Mouse (Mus musculus) kidney, adult 8-10 months (tissue): ENCODE measurements around the gene Bcor.

Experiments
- DNase-seq, 2 experiments: peaks; one replicate each; pipeline ENCODE4 v3.0.0; 2022

The Bcor gene

DNA sequence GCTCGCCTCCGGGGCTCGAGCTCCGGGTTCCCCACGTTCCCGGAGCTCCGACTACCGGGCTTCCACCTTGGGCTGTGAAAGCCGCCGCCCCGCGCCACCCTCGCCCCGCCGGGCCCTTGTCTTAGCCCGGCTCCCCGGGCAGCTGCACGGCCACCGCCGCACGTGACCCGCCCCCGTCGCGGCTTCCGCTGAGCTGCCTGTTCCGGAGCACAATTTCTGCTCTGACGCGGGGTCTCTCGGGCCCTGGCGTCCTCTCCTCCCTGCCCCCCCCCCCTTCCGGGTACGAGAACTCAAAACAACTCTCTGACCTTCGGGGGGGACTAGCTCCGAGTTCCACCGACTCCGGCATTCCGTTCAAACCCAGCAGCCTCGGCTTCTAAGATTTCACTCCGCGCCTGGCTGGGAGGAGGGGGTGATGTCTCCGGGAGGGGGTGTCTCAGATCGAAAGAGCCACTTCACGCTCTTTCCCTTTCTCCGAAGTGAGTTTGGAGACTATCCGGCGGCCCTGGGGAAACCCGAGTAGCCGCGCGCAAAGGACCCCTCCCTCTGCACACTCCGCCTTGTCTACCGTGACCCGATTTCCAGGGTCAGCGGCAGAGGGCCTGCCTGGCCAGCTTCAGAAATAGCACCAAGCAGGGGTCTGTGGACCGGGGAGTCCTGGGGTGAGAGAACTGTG is at the start of gene Bcor:
Gene Bcor (minus strand): TSS at position 375 of the 676 bp plus-strand sequence.
- peak in 1 of 2 experiments; percentile 38 for DNase-seq

DNA sequence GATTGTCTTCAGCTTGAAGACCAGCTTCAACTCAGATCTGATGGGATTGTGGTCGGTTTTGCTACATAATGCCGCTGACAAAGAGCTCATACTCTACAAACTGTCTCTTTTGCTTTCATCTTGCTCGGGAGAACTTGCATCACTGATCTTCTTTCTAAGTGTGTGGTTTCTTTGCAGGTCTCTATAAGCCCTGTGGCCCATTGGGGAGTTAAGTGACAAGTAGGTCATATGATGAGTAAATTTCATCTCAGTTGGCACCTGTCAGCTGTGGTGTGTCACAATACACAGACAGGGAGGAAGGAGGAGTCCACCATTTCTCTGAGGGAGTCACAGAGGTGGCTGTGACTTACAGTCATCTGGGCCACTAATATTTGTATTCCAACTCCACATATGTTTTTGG is 42.8 kb upstream of the Bcor start:
- DNase-seq: no peak

DNA sequence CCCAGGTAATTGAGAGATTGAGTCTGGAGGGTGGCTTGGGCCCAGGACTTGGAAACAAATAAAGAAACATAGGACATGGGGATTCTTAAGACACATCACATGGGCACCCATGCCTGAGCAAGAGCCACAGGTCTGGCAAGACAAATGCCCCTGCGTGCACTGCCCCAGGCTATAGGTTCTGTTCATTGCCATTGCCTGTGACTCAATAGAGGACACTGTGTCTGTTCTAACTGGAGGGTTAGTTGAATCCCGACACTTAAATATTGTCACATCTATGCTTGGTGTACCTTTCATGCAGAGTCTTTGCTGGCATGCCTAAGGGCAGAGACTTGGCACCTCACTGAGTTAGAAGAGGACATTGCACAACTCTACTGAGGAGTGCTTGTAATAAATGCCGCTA is 41.0 kb upstream of the Bcor start:
- DNase-seq: no peak

DNA sequence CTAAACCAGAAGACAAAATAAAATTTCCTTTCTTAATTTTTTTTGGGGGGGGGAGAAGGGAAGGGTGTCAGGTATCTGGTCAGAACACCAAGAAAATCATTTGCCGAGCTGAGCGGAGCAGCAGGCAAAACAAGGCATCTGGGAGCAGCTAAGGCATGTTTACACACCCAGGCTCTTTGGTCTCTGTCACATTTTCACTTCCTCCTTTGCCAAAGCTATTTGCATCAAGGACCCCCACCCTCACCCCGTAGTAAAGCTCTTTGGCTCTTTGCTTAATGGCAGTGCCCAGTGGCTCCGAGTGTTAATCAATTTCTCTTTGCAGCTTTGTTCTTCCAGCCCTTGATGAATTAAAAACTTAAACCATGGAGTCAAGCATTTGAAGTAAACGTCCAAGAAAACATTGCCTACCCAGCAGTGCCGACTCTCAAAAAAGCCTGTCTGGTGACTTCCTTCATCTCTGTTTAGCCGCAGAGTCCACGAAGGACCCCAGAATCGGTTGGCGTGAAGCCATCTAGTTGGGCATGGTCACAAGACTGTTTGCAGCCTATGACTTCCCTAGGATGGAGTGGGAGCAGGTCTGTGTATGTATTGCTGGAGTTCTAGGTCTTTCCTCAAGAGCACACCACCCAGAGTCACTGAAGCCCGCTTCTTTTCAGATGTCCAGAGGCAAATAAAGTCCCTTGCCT is 35.2 kb upstream of the Bcor start:
- DNase-seq: no peak

DNA sequence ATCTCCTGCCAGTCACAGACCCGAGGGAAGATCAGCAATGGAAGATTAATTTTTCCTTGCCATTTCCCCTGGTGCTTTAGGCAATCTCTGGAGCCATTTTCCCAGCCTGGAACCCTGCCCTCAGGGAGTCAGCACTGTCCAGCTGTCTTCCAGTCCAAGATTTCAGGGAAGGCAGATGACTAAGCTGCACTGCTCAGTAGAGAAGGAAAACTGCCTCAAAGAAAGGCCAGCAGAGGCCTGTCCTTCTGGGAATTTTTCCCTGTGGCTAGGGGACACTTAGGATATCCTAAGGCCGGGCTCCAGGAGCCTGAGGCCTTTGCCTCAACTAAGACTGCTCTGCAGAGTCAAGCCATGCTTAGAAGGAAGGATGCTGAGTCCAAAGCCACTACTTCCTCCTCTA is 32.2 kb upstream of the Bcor start:
- no peak for DNase-seq

DNA sequence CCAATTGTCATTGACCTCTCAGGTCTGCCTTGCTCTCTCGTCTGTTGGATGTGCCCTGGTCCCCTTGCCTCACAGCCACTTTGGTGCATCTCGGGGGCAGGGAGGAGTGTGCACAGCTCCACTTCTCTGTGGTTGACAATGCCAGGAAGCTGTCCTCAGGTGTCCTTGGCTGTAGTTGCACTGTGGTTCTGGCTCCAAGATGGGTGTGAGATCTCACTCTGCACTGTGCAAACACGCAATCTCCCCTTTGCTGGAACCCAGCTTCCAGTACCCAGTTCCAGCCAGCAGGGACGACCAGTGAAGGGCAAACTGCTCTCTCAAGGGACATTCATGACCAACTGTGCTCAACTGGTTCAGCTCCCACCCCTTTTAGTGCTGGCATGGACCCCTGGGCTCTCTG is 29.4 kb upstream of the Bcor start:
- no peak for DNase-seq

DNA sequence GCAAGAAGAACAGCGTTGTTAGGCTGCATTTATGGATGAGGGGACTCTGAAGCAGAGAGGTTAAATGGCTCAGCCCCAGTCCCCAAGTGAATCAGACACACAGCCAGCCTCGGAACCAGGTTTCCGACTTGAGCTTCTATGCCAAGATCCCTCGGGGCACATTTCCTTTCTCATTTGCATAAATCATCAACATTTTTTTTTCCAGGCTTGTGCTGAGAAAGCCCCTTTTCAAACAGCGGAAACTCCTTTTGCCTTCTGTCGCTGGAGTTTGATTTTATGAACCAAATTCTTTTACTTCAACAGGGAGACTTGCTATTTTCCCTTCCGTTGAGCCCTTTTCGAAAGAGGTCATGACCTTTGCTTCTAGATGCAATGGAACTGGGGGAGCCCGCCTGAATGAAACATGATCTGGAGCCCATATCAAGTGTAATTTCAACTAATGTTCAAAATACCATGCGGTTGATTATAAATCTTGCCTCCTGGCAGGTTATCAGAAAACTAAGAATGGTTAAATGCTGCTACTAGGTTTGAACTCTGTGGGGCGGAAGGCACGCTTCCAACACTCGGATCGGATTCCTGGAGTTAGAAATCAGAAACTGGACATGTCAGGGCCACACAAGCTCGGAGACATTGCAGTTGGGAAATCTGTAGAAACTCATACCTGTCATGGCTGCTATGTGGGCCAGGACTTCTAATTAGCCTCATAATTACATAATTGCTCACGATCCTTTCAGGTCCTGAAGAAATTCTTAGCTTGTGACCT is 15.2 kb upstream of the Bcor start:
- DNase-seq: peak in 1 of 2 experiments; percentile 23

DNA sequence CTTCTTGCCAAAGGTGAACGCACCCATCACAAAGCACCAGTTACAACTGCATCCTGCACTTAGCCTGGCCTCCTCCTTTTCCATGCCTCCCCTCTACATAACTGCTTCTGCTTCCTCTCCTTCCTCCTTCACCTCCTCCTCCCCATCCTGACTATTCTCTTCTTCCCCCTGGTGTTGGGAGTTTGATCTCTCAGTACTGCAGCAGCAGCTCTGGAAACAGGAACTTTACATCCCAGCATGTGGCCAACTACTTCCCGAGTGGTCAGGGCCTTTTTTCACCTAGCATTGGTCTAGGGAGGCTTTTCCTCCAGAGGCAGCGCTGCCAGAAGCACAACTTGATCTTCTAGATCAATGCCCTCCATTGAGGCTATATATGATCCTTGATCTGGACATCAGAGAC is 10.0 kb upstream of the Bcor start:
- no peak for DNase-seq

DNA sequence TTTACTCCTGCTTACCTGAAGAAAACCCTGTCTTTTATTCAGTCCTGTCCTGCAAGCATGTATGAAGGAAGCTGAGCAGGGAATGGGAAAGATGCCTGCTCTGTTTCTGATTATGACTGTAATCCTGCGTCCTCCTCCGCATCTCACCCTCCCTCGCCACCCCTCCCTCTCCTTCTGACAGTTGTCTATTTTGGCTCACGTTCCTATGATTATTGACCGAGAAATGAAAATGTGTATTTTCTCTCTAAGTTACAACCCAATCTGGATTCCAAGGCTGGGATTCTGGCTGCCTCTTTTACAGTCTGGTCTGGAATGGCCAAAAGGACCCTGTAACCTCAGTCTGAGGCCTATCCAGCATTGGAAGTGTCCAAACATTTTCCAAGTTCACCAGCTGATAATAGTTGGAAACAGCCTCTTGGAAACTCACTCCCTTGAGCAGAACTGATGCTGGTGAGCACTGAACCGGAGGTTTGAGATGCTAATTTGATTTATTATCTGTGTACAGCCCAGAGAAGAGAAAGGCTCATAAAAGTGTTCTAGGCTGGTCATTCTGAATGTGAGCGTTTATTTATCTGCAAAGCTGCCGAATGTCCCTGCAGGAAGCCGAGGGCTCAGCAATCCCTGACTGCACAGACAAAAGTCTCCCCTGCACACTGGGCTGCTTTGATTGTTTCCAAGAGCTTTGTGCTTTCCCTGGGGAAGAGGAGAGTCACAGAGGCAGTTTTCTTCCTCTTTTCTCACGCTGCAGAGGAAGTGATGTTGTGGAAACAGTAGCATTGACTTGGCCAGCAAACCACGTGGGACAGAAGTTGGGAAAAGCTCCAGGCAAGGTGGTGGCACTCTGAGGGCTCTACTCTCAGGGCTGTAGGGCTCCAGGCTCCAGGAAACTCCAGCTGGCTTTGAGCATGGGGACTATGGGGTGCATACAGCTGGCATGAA is 4.7 kb upstream of the Bcor start:
- peak; percentile 17 to 19 for DNase-seq

DNA sequence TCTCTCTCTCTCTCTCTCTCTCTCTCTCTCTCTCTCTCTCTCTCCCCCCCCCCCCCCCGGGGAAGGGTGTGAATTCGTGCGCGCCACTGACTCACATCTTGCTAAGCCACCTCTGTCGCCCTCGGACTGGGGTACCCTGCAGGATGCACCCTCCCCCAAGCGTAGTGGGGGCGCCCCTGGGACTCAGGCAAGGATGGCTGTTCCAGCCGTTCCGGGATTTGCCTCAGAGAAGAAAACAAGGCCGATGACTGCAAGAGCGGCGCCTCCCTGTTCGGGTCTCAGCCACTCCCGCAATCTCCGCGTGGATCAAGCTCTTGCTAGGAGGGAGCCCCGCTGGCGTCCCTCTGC is 647 bp downstream of the Bcor start:
- DNase-seq: no peak

DNA sequence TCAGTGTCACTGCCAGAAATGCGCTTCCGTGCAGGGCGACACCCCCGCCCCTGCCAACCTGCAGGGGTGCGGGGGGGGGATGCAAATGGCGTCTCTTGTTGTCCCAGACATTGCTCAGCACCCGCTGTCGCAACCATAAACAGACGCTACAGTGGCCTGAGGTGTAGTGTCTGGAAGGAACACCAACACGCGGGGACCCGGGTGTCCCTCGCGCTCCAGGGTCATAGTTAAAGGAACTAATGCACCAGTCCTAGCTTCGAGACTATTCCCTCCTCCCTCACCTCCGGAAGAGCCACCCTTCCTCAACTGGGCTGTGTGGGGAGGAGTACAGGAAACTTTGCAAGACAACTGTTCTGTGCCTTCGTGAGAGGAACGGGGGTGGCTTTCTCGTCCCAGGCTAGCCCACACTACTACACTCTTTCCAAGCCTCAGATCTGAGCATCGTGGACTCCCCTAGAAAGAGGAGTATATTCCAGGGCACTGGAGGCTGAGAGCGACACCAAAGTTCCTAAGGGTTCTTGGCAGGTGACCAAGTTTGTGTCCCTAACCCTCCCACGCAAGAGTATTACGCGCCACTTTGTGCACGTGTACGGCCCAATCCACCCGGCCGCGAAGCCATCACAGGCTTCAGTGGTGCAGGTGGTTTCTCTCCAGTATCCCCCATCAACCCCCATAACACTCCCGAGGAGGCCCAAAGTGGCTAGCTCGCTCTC is 1.2 kb downstream of the Bcor start:
- DNase-seq: peak in 1 of 2 experiments; percentile 26

DNA sequence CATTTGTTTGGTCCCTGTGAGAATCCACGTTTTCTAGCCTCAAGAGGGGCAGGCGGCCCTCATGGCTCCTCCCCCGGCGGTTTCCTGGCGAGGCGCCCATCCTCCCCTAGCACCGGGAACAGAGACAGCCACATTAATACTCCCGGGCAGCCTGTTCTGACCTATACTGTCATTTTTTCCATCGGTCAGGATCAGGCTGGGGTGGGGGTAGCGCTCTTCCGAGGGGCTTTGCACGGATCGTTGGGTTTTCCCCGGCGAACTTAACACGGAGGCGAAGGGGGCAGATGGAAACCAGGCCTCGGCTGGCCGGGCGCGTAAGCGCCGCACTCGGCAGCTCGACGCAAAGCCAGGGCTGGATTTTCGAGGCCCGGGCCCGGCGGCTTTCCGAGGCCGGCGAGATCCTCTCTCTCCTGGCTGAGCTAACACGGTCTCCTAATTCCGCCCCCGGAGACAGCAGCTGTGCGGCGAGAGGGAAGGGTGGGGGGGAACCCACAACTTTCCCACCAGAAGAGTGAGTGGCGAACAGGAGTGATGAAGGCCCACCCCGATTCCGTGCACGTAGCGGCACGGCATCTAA is 1.8 kb downstream of the Bcor start:
- peak in 1 of 2 experiments; percentile 55 for DNase-seq

DNA sequence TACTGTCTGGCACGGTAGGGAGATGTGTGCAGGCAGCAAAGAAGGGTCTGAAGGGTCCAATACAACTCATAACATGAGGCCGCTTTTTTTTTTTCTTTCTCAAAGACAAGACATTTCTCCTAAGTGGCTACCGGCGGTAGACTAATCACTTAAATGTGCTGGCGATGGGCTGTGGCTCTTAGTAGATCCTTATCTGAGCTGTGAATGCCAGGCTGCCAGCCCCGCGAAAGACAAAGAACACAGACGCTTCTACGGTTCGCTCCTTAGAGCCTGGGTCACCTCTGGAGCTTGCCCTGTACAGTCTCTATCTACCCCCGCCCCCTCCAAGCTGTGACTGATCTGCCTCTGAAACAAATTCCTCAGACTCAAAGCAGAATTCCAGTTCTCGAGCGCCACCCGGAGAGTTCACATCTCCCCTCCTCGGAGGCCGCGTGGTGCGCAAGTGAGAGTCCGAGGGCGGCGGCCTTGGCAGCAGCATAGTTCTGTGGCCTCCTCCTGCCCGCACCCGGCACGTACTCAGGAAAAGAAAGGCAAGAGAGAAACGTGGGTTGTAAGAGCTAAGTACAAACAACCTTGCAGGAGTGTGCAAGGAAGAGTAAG is 2.7 kb downstream of the Bcor start:
- peak in 1 of 2 experiments; percentile 44 for DNase-seq

DNA sequence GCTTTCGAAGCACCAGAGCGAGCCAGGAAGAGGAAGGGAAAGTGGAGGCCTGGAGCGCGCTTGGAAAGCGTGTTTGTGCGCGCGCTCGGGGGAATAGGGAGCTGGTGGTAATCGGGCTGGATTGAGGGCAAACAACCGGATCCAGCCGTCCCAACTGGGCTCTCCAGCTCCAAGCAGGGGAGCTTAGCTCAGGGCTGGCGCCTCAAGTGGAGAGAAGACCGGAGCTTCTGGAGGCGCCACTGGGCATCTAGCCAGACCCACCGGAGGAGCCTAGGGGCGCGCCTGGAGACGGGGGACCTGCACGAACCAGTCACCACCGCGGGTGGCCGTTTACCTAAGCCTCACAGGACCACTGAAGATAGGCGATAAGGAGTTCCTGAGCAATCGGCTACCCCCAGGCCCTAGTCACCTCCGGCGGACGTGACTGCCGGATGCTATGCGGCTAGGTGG is 4.3 kb downstream of the Bcor start:
- peak in 1 of 2 experiments; percentile 46 for DNase-seq

DNA sequence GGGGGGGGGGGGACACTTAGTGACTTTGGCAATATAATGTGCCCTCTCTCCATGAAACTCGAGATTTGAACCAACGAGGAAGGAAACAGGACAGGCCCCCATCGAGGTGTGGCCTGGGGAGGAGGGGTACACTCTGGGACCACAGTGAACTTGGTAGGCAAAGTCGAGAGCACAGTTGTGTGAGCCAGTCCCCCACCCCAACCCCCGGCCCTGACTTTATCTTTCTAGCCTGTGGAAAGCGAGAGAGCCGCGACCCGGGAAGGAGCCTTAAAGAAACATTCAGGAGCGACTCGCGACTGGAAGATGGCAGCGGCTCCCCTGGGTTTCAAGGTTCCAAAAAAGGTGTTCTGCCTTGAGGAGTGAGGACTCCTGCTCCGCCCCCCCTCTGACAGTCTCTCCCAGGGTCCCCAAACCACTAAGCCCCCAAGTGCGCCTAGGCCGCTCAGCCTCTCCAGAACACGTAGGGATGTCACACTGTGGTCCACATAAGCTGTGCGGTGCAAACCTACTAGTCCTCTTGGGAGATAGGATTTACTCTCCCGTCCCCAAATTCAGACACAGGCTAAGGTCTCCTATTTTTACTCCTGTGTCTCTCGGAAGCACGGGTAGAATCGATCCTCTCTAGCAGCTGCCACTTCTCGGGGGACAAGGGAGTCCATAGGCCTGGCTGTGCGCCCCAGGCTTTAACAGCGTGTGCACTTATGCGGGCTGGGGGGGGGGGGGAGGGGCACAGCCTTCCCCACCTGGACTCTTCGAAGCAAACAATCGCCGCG is 4.9 kb downstream of the Bcor start:
- DNase-seq: no peak

DNA sequence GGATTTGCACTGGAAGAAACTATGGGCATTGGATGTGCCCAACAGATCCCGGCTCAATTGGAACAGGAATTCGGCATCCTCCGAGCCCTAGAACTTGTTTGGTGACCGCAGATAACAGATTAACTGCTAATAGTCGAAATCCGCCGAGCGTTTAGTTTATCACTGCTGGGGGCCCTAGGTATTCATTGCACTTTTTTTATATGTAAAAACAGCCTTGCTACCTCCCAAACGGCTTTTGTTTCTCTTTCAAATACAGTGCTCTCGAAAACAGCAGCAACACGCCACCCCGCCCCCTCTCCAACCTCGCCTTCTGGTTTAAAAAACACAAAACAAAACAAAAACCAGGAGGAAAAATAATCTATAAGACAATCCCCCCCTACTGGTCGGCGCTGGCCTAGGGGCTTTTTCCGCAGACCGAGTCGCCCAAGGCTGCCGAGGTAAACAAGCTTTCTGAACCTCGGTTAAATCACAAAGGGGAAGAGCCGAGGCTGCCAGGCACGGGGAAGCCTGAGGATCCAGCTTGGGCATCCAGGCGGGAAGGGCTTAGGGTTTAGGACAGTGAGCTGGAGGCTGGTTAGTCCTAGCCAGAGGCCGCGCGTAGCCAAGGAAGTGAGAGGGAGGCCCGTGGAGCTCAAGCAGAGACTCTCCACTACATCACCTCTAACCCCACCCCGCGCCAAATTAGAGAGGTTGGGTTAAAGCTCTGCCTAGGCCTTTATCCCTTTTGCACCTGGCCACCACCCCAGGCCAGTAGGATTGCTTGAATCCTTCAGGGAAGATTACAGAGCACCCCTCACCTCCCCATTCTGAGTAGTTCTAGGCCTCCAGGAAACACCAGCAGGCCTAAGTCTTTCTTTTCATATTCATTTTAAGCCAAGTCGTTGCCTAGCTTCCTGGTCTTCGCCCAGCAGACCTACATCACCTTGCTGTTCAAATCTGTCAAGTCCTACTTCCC is 6.7 kb downstream of the Bcor start:
- DNase-seq: no peak

DNA sequence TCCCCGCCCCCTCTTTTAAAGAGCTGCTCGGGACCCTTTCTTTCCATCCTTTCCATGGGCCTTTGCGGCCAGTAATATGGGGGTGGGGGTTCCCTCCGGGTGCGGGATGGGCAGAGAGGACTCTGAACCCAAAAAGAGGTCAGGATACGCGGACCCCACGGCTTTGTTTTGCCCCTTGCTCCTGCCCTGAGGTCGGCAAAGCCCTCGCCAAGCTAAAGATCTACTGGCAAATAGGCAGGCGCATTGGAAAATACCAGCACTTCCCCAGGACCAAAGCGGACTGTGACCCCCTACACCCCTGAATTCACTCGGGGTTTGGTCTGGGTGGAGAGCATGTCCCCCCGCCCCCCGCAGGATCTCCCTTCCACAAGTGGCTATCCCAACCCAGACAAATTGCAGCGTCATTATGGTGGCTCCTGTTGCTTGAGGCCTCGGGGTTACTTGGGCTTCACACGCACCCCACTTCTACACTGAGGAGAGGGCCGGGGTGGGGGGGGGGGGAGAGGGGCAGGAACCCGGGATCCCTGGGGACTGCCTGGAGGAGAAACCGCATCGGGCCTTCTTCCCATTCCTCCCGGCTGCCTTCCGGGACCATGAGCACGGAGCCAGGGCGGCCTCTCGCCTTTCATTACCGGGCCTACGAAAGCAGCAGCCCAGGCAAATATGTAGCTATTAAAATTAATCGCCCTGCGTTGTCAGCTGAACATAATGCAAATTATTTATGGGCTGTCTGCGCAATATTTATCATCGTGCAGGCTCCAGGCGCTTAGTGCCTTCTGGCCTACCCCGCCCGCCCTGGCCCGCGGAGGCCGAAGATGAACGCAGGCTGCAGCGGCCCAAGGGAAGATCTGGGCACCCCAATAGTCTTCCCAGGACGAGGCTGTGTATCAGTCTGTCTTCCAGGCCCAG is 7.9 kb downstream of the Bcor start:
- no peak for DNase-seq
